Mouse (Mus musculus) gastrocnemius, adult 2 months (tissue): ENCODE measurements at regions not wholly inside any gene's neighbourhood (a gene's known extent, or its start where the extent isn't known, plus 50 kb on each side); places are given as distances from the start of the nearest gene placed in this dataset.

Experiments used
- DNase-seq: peaks from one replicate; pipeline ENCODE4 v3.0.0; 2022
- H3K27ac ChIP-seq: fragments of 200-600 bp; 2 replicates; pipeline ENCODE4 v1.8.1; 2022; ENCODE audit warnings: mild to moderate bottlenecking
- H3K4me3 ChIP-seq: fragments of 200-600 bp; 2 replicates; pipeline ENCODE4 v1.8.1; 2022; ENCODE audit warnings: mild to moderate bottlenecking, moderate library complexity
- CTCF ChIP-seq: fragments of 200-600 bp; IDR thresholded peaks from 2 replicates; pipeline ENCODE4 v1.8.1; 2022; ENCODE audit warnings: antibody characterized with exemption, mild to moderate bottlenecking, moderate library complexity
- intact Hi-C: fragments of 180-260 bp; cut with DNase I; formaldehyde crosslinking; loops from one replicate; pipeline ENCODE4 v1.15.1; 2025

GRCm38 (mm10) chr12:44796847-44797246 lies 277.7 kb downstream of the Stxbp6 start:
- Histone ChIP-seq H3K4me3 (no peak overlapping the region), H3K27ac (no peak overlapping the region)
- DNase-seq, result no peak
- intact Hi-C loops, result no loop called here
- no peak for TF ChIP-seq CTCF

DNA sequence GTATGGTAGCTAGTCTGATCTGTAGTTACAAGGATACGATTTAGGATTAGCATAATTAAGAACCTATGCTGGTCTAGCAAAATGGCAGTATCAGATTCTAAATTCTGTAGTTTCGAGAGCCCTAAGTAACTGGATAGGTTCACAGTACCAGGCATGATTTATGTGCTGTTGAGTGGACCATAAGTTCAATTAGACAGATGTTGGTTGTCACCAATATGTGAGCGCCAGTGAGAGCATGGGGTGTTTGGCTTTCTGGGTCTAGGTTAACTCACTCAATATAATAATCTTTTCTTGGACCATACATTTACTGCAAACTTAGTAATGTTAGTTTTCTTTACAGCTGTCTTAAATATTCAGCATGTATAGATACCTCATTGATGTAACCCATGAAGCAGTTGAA lies 323.8 kb downstream of the Stxbp6 start:
- DNase-seq, result no peak

GRCm38 (mm10) chr12:44726767-44727166 lies 347.7 kb downstream of the Stxbp6 start:
- H3K27ac ChIP-seq, result no peak overlapping the region
- H3K4me3 ChIP-seq, result no peak overlapping the region
- no peak for DNase-seq
- intact Hi-C loops, result no loop called here
- TF ChIP-seq CTCF, result peak; percentile 39

More for the DNA sequence above, 323.8 kb downstream of the Stxbp6 start:
- no peak overlapping the region for H3K4me3 ChIP-seq
- H3K27ac ChIP-seq, result no peak overlapping the region
- intact Hi-C loops, result no loop called here
- TF ChIP-seq CTCF, result no peak
